Mouse (Mus musculus) induced T-regulatory cell, adult 2 months (primary cell): ENCODE data around the gene Dcun1d4.

Experiments
- DNase-seq: peaks from one replicate; pipeline ENCODE4 v3.0.0-alpha.2; 2012; ENCODE audit warnings: low read depth

The Dcun1d4 gene

DNA sequence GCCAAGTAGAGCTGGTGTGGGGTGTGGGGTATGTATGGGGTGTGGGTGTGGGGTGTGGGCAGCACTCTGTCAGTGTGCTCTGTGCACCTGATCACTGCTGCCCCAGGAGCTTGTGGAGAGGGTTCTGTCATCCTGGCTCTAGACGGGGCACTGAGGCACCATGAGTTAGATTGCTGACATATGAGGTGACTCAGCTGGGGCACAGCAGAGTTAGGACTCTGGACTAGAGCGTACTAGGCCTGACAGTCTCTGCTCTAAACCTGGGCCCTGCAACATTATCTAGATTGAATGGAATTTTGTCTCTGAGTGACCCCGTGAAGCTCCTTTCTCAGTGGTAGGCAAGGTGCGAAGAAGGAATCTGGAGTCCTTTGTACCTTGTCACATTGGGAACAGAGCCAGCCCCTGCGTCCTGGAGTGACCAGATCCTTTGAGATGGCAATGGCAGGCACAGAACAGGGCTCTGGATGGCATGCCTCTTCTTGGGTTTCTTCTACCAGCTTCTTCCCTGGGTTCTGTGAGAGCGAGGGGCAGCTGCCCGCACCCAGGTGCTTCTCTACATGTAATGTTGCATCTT, 20.2 kb downstream of the Dcun1d4 start:
- no peak for DNase-seq

DNA sequence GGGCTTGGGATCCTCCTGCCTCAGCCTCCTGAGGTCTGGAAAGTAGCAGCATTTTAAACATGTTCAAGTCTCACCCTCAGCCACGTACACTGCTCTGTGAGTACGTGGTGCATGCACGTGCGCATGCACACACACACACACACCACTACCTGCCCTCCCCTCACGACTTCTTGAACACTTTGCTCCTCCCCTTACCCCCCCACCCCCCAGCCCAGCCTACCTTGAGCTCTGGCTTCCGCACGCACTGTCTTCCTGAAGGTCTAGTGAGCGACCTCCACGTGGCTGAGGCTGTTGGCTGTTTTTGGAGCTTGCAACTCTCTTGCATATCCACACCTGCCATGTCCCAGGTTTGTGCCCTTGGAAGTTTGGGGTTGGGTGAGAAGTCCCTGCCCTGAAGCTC, 21.6 kb downstream of the Dcun1d4 start:
- no peak for DNase-seq

DNA sequence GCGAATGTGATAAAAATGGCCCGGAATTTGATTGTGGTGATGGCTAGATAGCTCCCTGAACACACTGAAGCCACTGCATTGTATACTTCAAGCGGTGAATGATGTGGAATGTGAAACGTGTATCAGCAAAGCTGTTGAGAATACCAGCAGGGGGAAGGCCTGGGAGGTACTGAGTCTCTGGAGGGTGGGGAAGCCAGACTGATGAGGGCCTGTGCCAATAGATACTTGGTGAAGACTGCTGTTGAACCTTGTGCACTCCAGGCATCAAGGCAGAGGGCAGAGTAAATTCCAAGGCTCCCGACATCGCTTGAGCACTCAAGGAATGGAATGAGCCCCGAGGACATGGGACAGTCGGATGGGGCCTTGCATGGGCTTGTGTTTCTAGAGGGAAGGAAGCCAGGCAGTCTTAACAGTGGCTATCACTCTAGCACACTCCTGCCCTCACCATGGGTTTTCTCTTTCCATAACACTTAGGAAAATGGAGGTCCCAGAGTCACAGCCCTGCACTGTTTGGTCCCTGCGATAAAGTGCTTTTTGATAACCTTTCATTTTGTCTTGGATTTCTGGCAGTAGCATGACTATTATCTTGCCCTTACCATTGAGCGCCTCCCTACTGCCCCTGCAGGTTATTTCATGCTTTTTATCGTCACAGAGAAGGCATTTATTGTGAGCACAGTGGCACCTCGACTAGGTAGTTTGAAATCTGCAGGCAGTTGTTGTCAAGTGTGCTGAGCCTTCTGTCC, 22.4 kb downstream of the Dcun1d4 start:
- no peak for DNase-seq

DNA sequence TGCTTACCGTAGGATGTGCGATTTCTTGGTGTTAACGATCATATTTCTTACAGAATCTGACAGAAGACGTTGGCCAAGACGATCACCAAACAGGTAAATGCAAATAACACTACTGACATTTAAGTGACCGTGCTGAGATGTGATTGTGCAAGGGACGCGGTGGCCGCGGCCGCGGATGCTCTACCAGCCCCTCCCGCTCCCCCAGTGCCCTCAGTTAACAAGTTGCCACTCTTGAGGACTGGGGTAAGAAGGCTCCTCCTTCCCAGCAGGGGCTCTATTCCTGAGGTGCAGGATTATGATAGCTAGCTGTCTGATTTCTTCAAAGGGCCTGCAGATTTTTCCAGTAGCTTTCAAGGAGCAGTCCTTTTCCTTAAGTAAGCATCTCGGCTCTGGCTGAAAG, 30.3 kb downstream of the Dcun1d4 start:
- DNase-seq, result no peak

DNA sequence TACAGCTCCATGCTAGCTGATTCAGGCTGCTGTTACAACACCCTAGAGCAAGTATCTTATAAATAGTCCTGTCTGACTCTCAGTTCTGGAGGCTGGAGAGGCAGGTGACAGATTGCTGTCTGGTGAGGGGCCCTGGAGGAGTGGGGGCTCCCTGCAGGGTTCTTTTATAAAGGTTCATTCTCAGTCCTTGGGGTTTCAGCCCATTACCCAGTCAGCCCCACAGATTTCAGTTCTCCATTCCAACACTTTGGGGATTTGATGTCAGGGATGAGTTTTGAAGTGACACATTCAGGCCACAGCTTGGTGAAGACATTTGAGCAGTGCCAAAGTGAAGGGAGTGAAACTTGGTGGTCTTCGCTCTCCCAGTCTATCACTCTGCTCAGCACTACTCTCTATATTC, 31.4 kb downstream of the Dcun1d4 start:
- no peak for DNase-seq

DNA sequence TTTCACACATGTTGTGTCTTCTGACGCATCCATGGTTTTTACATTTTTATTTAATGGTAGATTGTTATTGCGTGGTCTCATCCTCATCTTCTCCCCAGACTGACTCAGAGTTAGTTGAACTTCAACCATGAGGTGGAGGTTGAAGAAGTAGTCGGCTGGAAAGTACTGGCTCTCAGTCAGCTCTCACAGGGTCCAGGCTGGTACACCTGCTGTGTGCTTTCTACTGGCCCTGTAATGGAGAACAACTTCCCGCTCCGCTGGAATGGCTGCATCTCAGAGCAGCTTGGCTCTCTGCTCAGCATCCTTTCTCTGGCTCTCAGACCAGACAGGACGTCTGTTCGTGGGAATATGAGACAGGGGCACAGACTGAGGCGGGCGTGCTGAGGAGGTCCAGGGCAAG, 31.9 kb downstream of the Dcun1d4 start:
- DNase-seq, result no peak

DNA sequence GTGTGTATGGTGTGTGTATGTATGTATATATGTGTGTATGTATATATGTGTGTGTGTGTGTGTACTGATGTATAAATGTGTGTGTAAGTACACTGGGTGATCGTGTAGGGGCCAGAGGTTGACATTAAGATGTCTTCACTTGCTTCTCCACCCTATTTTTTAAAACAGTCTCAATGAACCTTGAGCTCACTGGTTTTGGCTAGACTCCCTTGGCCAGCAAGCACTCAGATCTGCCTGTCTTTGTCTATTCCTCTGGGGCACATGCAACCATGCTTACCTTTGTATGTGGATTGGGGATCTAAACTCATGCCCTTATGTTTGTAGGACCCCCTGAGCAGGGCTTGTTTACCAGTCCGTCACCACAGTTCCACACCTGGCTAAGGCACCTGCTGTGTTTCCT, 33.4 kb downstream of the Dcun1d4 start:
- no peak for DNase-seq

DNA sequence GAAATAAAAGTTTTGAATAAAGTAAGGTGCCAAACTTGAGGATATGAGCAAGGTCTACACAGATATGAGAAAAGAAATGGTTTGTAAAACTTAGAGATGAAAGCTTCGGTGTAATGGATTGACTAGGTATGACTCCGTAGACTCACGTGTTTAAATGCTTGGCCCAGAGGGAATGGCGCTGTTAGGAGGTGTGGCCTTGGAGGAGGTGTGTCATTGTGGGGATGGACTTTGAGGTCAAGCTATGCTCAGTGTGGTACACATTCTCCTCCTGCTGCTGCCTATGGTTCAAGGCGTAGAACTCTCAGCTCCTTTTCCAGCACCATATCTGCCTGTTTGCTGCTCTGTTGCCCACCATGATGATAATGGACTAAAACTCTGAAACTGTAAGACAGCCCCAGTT, 36.5 kb downstream of the Dcun1d4 start:
- DNase-seq, result no peak

DNA sequence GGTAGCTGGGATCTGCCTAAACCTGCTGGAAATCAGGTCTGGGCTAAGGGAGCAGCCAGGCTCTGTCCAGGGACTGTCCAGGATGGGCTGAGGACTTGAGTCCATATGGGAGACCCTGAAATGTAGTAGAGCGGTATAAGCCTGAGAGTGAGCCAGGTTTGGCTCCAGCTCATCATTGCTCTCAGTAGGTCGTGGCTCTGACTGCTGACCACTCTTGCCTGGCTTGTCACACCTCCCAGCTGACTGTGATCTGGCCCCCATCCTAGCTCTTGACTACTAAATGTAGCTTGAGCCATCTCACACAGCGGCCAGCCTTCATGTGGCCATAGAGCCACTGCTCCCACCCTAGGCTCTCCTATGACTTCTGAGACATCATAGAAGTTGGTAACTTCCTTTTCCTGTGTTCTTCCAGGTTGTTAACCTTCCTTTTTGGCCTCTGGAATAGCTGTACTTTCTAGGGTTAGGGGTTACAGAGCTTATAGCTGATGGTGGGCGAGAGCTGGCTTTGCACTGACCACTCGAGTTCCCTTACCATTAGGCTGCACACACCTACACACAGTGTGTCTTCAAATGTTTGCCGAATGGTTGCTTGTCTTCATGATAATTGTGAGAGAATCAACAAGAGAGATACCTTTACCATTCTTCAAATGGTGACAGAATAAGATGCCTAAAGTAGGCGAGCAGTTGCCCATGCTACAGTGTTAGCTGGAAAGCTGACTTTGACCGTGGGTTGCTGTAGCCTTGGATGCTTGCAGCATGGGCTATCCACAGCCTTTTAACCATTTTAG, 37.8 kb downstream of the Dcun1d4 start:
- no peak for DNase-seq

DNA sequence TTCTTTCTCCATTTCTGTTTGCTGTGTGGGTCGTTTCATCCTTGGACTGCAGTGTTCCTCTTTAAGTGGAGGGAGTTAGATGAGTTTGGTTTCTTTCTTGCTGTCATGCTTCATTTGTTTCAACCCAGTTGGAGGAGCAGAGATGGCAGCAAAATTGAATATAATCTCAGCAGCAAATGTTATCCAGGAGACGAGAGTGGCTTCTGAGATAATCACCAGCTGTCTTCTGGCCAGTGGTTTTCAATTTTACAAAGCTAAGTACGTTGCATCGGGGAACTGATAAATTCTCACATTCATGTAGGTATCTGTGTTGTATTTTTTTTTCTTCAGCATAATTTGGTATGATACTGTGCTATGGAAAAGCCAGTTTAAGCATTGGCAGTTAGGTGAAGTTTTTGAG, 40.0 kb downstream of the Dcun1d4 start:
- no peak for DNase-seq

DNA sequence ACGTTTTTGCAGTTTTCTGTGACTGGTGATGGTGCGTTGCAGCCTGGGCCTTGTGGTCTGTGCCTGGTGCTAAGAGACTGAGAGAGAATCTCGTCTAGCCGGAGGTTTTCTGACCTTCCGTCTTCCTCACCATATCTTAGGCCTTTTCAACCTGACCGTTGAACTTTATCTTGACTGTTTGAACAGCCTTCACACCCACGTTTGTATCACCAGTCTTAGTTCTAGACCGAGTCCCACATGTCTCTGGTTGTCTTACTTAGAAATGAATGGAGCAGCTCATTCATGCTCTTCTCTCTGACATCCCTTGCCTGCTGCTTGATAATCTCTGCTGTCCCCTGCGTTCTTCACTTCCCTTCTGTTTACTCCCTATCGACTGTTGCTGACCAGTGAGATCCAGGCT, 42.4 kb downstream of the Dcun1d4 start:
- DNase-seq, result no peak

DNA sequence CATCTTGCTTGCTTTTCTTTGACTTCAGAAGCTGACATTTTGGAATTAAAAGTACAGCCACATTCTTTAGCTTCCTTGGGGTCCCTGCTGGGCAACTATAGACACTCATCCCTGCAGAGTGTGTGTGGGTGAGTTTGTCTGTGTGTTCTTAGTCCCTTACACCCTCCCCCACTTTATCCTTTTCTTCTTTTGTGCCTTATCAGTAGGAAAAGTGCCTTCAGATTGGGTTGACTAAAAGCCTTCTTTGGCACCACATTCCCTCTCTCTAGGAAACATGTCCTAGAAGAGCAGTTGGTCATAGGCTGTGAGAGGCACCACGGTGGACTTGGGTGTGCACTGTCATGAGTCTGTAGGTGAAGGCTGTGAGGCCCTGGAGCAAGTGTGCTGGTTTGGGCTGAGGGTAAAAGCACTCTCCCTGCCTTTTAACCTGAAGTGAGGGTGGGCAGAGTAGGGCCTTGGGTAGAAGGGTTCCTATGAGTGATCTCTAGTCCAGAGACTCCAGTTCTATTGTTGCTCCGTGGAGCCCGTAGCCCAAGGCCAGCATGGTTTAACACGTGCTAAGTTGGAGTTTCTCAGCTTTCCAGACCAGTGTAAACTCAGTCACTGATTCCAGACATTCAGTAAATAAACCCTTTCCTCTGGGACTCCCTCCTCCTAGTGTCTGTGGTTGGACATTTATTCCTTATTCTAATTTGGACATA, 43.6 kb downstream of the Dcun1d4 start:
- no peak for DNase-seq

DNA sequence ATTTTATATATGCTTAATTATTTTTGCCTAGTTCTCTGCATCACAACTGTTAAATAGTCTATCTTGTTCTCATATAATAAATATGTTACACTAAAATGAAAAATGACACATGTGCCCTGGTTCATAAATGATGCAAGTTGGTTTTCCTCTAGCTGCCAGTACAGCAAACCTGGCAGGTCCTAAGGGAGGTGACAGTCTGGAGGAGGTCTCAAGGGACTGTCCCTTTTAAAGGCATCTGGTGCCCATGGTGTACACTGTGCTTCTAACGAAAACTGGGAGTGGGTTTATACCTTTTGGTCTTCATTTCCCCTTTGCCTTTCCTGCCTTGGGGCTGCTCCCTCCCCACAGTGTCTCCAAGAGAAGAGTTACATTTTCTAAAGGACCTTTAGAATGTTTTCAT, 51.4 kb downstream of the Dcun1d4 start:
- no peak for DNase-seq

DNA sequence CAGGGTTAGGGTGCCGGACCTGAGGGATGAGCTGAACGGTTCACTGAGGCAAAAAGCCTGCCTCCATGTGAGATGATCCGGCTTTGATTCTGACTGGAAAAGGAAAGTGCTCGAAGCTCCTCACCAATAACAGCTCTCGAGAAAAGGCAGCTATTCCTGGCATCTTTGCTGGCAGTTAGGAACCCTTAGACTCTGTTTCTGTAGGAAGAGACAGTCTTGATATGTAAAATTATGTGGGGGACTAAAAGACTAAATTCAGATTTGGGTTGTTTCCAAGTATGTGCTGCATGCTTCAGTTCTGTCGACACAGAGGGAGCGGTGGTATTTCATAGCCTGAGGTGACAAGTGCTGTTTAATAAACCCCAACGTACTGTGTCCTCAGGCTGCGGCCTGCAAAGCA, 52.1 kb downstream of the Dcun1d4 start:
- no peak for DNase-seq

DNA sequence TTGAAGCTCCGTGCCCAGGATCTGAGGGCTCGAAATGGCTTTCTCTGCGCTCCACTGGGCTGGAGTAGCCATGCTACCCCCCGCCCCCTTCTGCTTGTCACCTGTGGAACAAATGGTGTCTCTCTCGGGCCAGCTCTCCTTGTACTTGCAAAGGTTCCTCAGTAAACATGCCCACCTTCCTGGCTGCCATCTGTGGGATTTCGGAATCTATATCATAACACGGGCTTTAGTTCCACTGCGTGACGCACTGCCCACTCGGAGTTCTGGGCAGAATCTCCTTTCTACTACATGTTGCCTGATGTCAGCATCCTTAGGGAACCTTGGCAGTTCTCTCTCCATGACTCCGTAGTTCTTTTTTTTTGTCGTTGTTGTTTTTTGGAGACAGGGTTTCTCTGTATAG, 56.9 kb downstream of the Dcun1d4 start:
- no peak for DNase-seq

DNA sequence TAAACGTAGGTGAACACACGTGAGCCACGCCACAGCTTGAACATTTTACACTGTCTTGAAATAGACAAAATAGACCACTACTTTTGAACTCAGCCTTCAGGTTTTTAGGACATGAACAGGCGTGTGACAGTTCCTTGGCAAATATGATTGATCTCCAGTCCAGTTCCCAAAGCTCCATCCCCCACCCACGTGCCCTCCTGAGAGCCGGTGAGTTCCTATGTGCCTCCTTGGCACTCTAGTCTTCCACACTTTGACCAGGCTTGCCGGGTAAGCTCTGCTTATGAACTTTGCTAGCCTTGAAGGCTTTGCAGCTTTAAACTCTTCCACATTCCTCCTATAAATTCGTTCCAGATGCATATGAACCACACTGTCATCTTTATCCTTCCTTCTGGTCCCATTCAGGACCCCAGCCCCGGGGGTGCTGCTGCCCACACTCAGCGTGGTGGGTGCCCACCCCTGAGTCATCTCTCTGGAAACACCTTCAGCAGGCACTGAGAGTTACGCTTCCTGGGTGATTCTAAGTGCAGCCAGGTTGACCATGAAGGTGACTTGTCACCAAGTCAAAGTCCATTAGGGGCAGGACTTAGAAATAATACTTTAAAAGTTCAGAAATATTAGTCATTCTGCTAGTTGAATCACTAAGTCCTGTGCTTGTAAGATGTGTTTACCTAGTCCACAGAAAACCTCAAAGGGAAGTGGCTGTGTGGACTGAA, 57.9 kb downstream of the Dcun1d4 start:
- no peak for DNase-seq

DNA sequence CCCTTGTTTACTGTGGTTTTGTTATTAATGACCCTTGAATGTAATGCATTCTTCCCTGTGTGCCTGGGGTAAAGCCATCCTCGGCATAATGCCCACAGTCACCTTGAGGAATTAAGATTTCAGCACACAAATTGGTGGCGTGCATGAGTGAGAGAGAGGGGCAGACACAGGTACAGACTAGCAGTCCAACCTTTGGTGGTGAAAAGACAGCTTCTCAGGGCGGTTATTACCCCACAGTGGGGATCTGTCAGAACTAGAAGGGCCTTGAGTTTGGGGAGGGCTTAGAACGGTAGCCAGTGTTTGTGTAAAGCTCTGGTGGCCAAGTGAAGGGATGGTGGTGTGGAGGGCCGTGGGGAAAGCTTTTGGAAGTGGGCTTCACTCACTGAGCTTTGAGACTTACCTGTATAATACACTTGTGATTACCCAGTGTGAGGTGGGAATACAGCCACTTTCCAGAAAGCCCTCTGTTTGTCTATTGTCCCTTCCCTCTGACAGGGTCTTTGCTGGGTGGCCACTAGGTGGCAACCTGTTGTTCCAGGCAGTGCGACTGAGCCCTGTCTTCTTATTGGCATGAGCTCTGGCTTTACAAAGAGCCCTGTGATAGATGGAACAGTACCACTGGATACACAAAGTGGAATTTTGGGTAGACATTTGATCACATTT, 59.2 kb downstream of the Dcun1d4 start:
- DNase-seq, result peak; percentile 70

DNA sequence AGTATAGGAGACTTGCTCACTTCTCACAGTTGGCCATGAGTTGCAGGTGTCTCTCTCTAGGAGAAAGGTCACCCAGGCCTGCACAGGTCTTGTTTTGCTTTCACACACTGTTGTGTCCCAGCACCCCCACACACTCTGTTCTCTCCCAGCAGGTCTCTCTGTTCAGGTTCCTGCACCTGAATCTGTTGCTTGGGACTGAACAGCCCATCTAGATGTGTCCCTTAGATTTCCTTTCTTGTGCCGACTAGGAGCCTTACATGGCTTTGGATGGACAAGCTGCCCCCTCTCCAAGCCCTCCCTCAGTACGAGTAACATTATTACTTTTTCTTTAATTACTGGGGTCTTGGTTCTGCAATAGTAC, 59.7 kb downstream of the Dcun1d4 start:
- no peak for DNase-seq

DNA sequence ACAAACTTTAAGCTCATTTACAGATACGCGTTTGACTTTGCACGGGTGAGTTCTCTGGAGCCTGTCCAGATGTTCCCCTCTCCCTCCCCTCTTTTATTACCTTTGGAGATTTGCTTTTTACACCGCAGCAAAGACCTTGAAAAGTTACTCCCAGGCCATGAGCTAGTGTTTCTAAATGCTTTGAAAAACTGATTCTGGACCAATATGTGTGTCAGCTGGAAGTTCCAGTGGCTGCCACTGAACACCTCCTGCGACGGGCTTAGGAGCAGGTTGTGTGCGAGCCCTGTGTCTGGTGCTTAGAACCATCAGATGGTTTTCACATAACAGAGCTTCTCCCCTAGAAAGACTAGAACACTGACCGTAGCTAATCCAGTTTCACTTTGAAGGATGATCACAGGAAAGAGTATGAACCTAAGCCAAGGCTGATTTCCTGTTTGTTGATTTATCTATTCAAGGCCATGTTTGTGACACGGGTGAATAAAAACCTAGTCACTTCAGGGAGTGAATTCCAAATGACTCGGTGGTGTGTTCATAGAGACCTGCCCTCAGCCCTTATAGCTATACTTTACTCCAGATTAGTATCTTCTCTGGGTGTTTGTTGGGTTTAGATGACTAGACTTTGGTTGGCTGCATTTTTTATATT, 63.4 kb downstream of the Dcun1d4 start:
- DNase-seq, result peak; percentile 47

DNA sequence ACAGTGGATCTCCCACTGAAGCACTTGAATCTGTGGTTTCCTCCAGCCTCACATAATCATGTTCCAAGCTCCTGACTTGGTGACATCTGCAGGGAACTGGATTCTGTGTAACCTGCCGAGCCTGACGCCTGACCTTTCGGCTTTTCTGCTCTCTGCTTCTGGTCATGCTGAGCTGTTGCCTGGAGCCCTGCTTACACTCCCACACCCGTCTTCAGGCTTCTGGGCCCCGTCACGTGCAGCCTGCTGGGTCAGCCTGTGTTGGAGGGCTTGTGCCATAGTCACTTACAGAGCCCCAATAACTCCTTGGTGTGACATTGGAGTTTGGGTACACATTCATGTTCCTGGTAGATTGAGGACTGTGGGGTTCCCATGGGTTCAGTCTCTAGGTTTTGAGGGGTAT, 64.8 kb downstream of the Dcun1d4 start:
- no peak for DNase-seq

DNA sequence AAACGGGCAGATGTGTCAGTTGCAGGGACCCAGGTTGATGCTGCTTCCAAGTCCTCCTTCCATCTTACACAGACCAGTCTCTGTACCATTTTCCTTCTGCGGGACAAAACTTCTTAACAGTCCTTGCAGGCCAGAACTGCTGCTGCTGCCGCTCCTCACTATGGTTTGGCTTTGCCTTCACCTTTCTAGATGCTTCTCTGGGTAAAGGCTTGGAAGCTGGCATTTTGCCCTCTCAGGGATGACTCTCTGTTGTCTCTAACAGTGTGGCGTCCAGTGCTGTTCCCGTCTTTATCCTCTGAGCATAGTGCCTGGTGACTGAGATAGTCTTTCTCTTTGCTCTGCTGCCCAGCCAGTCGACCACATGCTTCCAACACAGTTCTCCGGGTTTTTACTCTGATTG, 66.5 kb downstream of the Dcun1d4 start:
- no peak for DNase-seq
